Mouse (Mus musculus): ENCODE data around the gene Zfp202. TPM values are rescaled to one million over a fixed set of nuclear protein-coding genes. Genes with fewer than 3 reads are reported as not detected.
"Not testable (repeated sequence)": the region's sequence is repeated elsewhere in the genome, so short reads cannot be mapped to it uniquely, and the experiment has no call there.

Zfp202 gene
- 1 to 10 TPM; 3.7 to 5.1 (median 4.4) TPM for total RNA-seq (2022)

DNA sequence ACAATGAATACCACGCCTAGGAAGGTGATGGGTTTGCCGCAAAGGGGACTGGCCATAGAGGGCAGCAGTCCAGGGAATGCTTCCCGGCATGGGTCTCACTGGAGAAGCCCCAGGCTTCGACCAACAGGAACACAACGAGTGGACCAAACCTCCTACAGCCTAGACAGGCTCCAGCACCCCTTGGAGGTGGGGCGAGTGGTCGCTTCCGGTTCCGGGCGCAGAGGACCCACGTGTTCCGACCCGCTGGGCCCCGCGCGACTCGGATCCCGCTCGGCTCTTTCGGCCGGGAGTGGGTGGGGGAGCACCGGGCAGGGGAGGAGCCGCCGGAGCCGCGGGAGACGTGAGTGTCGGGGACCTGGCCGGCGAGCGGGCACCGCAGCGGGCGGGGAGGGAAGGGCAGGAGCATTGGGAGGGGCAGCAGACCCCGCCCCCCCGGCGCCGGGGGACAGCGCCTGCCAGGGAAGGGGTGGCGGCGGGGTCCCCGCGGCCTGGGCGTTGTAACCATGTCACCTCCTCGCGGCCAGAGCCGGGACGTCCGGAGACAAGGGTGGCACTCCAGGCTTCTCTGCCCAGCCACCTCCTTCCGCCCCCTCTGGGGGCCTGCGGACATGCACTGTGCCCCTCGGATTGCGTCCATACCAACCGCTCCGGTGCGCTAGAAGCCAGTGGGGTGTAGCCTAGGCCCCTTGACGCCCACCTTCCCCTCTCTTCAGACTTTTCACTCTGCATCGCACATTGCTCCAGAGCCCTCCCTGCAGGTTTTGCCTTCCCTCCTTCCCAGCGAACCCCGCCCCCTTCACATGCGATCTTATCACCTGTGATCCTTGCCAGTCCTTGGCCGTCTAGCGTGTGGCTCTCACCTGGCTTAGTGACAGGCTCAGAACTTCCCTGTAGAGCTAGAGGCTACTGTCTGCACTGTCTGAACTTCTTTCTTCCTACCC, at the start of gene Zfp202:
Gene Zfp202 (plus strand): TSS at position 219 of the 941 bp plus-strand sequence.
- peak; percentile 81 to 82 for DNase-seq (ENCODE audit: low spot score in 2 of 2)

- no peak for DNase-seq (ENCODE audit: low spot score in 2 of 2)
These were observed 36.9 kb upstream of the Zfp202 start for GRCm38 (mm10) chr9:40155118-40155644.

- no peak for DNase-seq (ENCODE audit: low spot score in 2 of 2)
These were observed 25.7 kb upstream of the Zfp202 start for GRCm38 (mm10) chr9:40166446-40166845.

DNA sequence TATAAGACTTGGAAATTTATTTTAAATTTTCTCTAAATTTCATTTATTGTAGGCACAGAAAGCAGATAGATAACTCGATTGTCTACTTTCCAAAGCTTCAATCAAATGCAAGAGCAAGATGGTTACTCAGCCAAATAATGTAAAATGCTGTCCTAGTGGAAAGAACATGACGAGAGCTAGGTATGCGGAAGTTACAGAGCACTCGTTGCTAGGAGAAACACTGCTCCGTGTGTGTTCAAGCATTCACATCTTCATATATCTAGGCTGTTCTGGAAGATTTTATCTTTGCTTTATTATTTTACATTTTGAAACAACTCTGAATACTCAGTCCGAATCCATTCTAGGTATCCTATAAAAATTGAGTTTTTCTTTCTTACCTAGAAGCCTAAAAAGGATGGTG, 15.1 kb upstream of the Zfp202 start:
- DNase-seq (ENCODE audit: low spot score in 2 of 2), result no peak

- DNase-seq (ENCODE audit: low spot score in 2 of 2), result no peak
These were observed 11.5 kb upstream of the Zfp202 start, which contains the start of gene Olfr986 for GRCm38 (mm10) chr9:40180620-40181019. TSS of gene Olfr986 (plus strand) at chr9:40180920.

DNA sequence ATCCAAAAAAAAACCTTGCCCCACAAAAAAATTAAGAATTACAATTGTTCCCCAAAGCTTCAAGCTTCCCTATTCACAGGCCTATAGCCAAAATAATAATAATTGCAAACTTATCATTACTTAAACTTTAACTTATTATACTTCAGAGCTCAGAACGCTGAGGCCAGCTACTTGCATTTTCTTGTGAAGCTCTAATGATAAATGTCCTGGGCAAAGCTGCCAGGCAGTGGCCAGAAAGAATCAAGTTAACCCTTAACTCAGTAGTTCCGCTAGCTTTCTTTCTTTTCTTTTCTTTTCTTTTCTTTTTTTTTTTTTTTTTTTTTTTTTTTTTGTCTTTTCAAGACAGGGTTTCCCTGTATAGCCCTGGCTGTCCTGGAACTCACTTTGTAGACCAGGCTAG, 7.0 kb upstream of the Zfp202 start:
- not testable (repeated sequence) for DNase-seq (ENCODE audit: low spot score in 2 of 2)

- DNase-seq (ENCODE audit: low spot score in 2 of 2), result no peak
These were observed 835 bp upstream of the Zfp202 start for GRCm38 (mm10) chr9:40191086-40191876.

GRCm38 (mm10) chr9:40195981-40196380, 3.9 kb downstream of the Zfp202 start:
- DNase-seq (ENCODE audit: low spot score in 2 of 2), result no peak

GRCm38 (mm10) chr9:40206546-40206950, 14.4 kb downstream of the Zfp202 start:
- no peak for DNase-seq (ENCODE audit: low spot score in 2 of 2)

- DNase-seq (ENCODE audit: low spot score in 2 of 2), result no peak
These were observed 18.6 kb downstream of the Zfp202 start for GRCm38 (mm10) chr9:40210744-40211143.

DNA sequence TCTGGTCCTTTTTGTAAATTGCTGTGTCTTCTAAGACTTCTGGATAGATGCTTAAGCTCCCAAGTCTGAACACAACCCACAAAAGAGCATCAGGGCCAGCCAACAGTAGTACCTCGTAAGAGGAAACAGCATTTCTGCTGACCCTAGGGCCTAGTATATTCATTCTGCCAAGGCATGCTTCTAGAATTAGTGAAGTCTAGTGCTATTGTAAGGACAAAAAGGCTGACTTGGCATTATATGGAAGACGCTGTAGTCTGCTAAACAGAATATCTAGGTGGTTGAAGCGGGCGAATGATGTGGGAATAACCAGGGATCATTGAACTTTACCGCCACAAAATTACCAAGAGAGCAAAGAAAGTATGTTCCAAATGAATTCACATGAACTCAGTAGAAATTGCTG, 21.9 kb downstream of the Zfp202 start:
- no peak for DNase-seq (ENCODE audit: low spot score in 2 of 2)

GRCm38 (mm10) chr9:40216651-40217050, 24.5 kb downstream of the Zfp202 start:
- no peak for DNase-seq (ENCODE audit: low spot score in 2 of 2)

DNA sequence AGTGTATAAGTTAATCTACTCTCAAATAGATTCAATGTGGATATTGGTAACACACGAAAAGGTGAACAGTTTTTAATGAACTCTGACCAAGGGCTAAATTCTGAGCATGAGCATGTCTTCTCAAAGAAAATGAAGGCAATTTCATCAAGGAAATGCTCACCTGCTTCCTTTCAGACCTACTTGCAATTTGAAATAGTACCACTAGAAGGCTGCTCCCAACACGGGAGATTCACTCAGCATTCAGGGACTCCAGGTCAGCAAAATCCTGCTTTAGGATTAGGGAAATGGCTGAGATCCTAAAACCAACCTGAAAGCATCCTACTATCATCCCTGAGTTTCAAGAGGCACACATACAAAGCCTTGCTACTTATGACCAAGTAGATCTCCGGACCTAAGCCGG, 32.2 kb downstream of the Zfp202 start:
- DNase-seq (ENCODE audit: low spot score in 2 of 2), result no peak

DNA sequence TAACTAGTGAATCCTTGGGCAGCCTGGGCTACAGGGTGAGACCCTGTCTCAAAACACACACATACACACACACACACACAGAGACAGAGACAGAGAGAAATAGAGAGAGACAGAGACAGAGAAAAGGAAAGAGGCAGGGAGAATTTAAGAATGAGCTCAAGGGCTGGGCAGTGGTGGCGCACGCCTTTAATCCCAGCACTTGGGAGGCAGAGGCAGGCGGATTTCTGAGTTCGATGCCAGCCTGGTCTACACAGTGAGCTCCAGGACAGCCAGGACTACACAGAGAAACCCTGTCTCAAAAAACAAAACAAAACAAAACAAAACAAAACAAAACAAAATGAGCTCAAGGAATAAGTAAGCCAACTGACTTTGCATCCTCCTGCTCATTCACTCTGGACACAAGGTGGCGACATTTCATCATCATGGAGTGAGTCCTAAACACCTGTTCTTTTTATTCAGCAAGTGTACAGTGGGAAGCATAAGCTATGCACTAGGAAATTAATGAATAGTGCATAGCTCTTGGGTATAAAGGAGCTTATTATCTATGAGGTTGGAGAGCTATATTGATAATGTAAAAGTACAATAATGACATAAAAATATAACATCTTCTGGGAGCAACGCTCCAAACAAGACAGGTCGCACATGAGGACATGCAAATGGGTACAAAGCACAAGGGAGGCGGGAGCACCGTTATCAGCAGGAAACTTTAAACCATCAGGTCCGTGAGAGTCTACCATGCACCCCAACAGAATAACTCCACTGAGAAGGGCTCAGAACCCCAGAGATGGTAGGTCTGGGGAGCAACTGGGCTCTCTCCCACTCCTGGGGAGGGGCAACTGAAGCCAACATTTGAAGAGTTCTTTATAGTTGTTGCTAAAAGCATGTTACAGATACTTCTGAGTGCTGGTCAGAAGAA, 36.0 kb downstream of the Zfp202 start:
- DNase-seq (ENCODE audit: low spot score in 2 of 2), result peak; percentile 21 to 58

GRCm38 (mm10) chr9:40228804-40229331, 36.8 kb downstream of the Zfp202 start:
- DNase-seq (ENCODE audit: low spot score in 2 of 2), result no peak

- no peak for DNase-seq (ENCODE audit: low spot score in 2 of 2)
These were observed 37.4 kb downstream of the Zfp202 start for GRCm38 (mm10) chr9:40229479-40229878.

GRCm38 (mm10) chr9:40231019-40231418, 38.9 kb downstream of the Zfp202 start:
- DNase-seq (ENCODE audit: low spot score in 2 of 2), result no peak

- no peak for DNase-seq (ENCODE audit: low spot score in 2 of 2)
These were observed 42.3 kb downstream of the Zfp202 start for GRCm38 (mm10) chr9:40234233-40235072.

DNA sequence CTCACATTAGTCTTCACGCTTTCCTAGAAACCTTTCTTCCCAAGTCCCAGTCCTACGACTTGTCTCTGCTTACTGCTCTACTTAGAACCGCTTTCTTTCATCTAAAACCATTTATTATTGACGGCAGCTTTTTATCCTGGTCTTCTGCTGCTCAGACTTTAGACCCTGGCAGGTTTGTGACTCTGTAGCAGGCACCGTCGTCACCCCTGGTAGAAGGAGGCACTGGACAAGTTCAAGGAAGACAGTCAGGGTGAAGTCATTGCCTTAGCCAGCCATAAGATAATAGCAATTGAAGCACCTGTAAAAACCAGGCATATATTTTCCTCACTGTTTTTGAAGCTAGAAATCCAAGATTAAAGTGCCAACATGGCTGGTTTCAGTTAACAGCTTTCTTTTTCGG, 43.1 kb downstream of the Zfp202 start:
- no peak for DNase-seq (ENCODE audit: low spot score in 2 of 2)

- DNase-seq (ENCODE audit: low spot score in 2 of 2), result no peak
These were observed 47.6 kb downstream of the Zfp202 start for GRCm38 (mm10) chr9:40239749-40240148.

Data from layer of hippocampus, adult 8-10 months (tissue).